Mouse (Mus musculus) midbrain, embryonic 12.5 days (tissue): ENCODE measurements at regions not wholly inside any gene's neighbourhood (a gene's known extent, or its start where the extent isn't known, plus 50 kb on each side); places are given as distances from the start of the nearest gene placed in this dataset.
A peak's percentile ranks its signal among the peaks of the same experiment; 100 is the strongest.

ENCODE experiments used
- ATAC-seq: fragments of 200-750 bp; cut with Nextera tagmentation; 2 replicates; pipeline ENCODE4 v1.8.0; 2017; ENCODE audit warnings: low read depth, moderate TSS enrichment, moderate library complexity; ENCODE audit not compliant: low FRiP score
- H3K27ac ChIP-seq: fragments of 300-500 bp; sonication (generic); replicated peaks from 2 replicates; pipeline ENCODE4 v1.5.1; 2016; ENCODE audit warnings: mild to moderate bottlenecking
- H3K27me3 ChIP-seq: fragments of 300-500 bp; sonication (generic); 2 replicates; pipeline ENCODE4 v1.6.1; 2016; ENCODE audit warnings: mild to moderate bottlenecking
- H3K36me3 ChIP-seq: fragments of 300-500 bp; sonication (generic); 2 replicates; pipeline ENCODE4 v1.6.1; 2016
- H3K4me1 ChIP-seq: fragments of 300-500 bp; sonication (generic); 2 replicates; pipeline ENCODE4 v1.6.1; 2016
- H3K4me2 ChIP-seq: fragments of 300-500 bp; sonication (generic); replicated peaks from 2 replicates; pipeline ENCODE4 v1.6.1; 2016; ENCODE audit warnings: mild to moderate bottlenecking, moderate library complexity
- H3K4me3 ChIP-seq: fragments of 300-500 bp; sonication (generic); 2 replicates; pipeline ENCODE4 v1.5.1; 2016; ENCODE audit warnings: mild to moderate bottlenecking
- H3K9ac ChIP-seq: fragments of 300-500 bp; sonication (generic); replicated peaks from 2 replicates; pipeline ENCODE4 v1.6.1; 2016; ENCODE audit warnings: mild to moderate bottlenecking, moderate library complexity
- H3K9me3 ChIP-seq: fragments of 300-500 bp; sonication (generic); 2 replicates; pipeline ENCODE4 v1.6.1; 2016; ENCODE audit warnings: mild to moderate bottlenecking
- WGBS: fragments of 180-500 bp; shearing (Covaris S2); methylation state at CpG from one replicate; pipeline ENCODE4 v1.1.7; 2016; 5-methylcytosine and 5-hydroxymethylcytosine counted together

DNA sequence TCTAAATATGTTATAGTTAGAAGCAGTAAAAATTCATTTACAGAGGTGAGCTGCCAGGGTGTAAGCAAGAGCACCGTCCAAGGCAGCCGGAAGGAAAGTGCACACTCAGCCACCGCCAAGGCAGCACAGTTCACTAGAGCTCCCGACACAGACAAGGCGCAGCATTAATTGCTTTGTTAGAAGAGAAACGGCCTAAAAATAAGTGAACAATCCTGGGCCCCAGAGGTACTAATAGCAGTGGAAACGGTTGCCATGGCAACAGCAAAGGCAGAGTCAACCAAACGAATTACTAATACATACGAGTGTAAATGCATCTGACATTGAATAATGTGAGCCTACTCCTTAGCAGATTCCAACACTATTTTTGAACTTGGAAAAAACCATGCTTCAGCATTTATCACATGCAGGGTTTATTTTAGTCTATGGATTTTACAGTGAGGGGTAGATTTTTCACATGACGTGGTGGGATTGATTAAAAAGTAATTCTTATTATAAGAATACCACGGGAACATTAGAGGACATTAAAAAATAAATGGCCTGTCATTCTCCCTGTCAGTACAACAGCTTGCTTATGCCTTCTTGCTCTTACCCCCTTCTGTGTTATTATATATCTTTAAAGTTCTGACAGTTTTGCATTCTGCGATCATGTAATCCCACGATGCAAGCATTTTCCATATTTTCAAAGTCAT, 62.5 kb downstream of the Cavin4 start:
- Histone ChIP-seq H3K9me3 (no peaks in the 10 kb centered on the region), H3K36me3 (no peaks in the 10 kb centered on the region), H3K4me2 (peak overlapping the region; percentile 25; the same call in 1 of the 2 replicates), H3K4me1 (peaks cover 9% of the 10 kb centered on the region), H3K27me3 (no peaks in the 10 kb centered on the region), H3K27ac (peak overlapping the region; percentile 68), H3K4me3 (no peak overlapping the region), H3K9ac (no peak overlapping the region)
- 41% methylated on average over 13 of the region's 13 CpGs for WGBS
- peak; percentile 89 for ATAC-seq

GRCm38 (mm10) chr4:48726349-48726835, 63.1 kb downstream of the Cavin4 start:
- no peak overlapping the region for H3K4me2 ChIP-seq
- H3K27ac ChIP-seq = peak overlapping the region; percentile 1; the same call in 1 of the 2 replicates
- H3K9me3 ChIP-seq = no peaks in the 10 kb centered on the region
- H3K4me1 ChIP-seq = peaks cover 9% of the 10 kb centered on the region
- H3K36me3 ChIP-seq = no peaks in the 10 kb centered on the region
- H3K9ac ChIP-seq = no peak overlapping the region
- no peaks in the 10 kb centered on the region for H3K27me3 ChIP-seq
- 81% methylated on average over 11 of the region's 11 CpGs for WGBS
- ATAC-seq = no peak
- no peak overlapping the region for H3K4me3 ChIP-seq

- Histone ChIP-seq H3K4me2 (no peak overlapping the region), H3K9me3 (no peaks in the 10 kb centered on the region), H3K4me1 (no peaks in the 10 kb centered on the region), H3K4me3 (no peak overlapping the region), H3K27ac (no peak overlapping the region), H3K27me3 (no peaks in the 10 kb centered on the region), H3K9ac (no peak overlapping the region), H3K36me3 (no peaks in the 10 kb centered on the region)
- WGBS = 76% methylated on average over 10 of the region's 10 CpGs
- ATAC-seq = no peak
Observed at GRCm38 (mm10) chr4:48734854-48735564, 71.7 kb downstream of the Cavin4 start.

DNA sequence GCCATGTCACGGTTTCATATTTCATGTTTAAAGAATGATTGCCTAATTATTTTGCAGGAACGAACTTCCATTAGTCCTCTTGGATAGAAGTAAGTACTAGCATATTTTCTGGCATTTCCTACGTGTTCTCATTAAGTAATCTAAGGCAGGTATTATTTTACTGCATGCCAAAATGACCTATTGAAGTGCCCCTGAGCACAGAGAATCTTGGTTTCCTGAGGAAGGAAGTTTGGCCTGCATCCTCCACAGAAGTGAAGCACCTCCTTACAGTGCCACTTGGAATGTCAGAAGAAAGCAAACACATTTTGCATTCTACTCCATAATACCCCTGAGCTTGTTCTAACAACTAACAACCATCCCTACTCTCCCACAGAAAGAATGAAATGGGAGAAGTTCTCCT, 82.9 kb downstream of the Cavin4 start:
- H3K4me3 ChIP-seq = no peak overlapping the region
- no peaks in the 10 kb centered on the region for H3K9me3 ChIP-seq
- 86% methylated on average over 3 of the region's 3 CpGs for WGBS
- no peaks in the 10 kb centered on the region for H3K4me1 ChIP-seq
- H3K27me3 ChIP-seq = no peaks in the 10 kb centered on the region
- no peak overlapping the region for H3K4me2 ChIP-seq
- no peak overlapping the region for H3K9ac ChIP-seq
- H3K27ac ChIP-seq = no peak overlapping the region
- no peaks in the 10 kb centered on the region for H3K36me3 ChIP-seq
- no peak for ATAC-seq

DNA sequence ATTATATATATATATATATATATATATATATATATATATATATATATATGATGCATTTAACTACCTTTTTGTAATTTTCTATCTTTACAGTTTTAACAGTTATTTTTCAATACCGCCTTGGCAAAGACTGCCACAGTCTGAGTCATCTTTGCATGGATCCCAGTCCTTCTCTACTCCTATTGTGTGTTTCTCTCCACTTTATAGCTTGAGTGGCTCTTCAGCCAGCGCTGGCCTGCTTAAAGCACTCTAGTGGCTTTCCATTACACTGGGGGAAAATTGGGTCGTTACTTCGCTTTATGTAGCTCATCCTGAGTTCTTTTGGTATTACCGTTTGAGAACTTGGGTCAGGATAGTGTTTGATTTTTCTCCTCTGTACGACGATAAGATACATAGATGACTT, 86.3 kb downstream of the Cavin4 start:
- H3K36me3 ChIP-seq = no peaks in the 10 kb centered on the region
- H3K4me1 ChIP-seq = no peaks in the 10 kb centered on the region
- H3K9ac ChIP-seq = no peak overlapping the region
- no peak overlapping the region for H3K4me2 ChIP-seq
- H3K4me3 ChIP-seq = no peak overlapping the region
- no peak for ATAC-seq
- no peaks in the 10 kb centered on the region for H3K9me3 ChIP-seq
- H3K27me3 ChIP-seq = no peaks in the 10 kb centered on the region
- no peak overlapping the region for H3K27ac ChIP-seq
- 85% methylated on average over 7 of the region's 7 CpGs for WGBS

- H3K36me3 ChIP-seq = no peaks in the 10 kb centered on the region
- no peaks in the 10 kb centered on the region for H3K4me1 ChIP-seq
- H3K4me3 ChIP-seq = no peak overlapping the region
- H3K27ac ChIP-seq = no peak overlapping the region
- no peaks in the 10 kb centered on the region for H3K27me3 ChIP-seq
- H3K9me3 ChIP-seq = no peaks in the 10 kb centered on the region
- no peak for ATAC-seq
- H3K9ac ChIP-seq = no peak overlapping the region
- H3K4me2 ChIP-seq = no peak overlapping the region
- 90% methylated on average over 5 of the region's 5 CpGs for WGBS
Observed at GRCm38 (mm10) chr4:48750087-48750486, 86.8 kb downstream of the Cavin4 start.

DNA sequence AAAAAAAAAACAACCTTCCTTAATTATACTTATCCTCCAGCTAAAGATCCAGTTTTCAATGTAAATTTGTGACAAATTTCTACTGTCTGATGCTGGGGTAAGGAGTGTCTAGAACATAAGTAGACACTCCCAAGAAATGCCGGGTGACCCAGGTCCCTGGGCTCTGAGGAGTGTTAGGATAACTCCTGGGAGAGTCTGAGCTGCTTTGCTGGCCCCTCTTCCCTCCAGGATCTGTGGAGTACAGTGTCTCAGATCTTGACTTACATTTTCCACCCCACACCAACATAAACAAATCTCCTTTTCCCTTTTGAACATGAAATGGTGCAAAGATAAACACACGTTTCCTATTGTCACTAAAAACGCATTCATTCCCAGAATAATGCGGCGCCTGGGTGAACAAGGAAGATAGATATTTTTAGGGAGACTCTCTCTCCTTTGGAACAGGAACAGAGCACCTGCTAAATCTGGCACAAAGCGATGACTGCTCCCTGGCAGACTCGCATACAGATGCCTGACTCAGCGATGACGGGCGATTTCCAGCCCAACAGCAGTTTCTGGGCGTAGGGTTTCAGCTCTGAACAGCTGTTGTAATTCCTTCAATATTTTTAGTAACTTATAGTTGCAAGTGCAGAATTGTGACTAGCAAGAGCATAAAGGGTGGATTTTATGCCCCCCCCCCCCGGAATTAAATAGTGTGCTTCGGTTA, 91.3 kb downstream of the Cavin4 start:
- Histone ChIP-seq H3K4me3 (no peak overlapping the region), H3K4me2 (no peak overlapping the region), H3K9me3 (no peaks in the 10 kb centered on the region), H3K36me3 (no peaks in the 10 kb centered on the region), H3K4me1 (no peaks in the 10 kb centered on the region), H3K27me3 (no peaks in the 10 kb centered on the region), H3K27ac (no peak overlapping the region), H3K9ac (no peak overlapping the region)
- 85% methylated on average over 13 of the region's 13 CpGs for WGBS
- ATAC-seq = no peak

GRCm38 (mm10) chr4:48760625-48761024, 97.3 kb downstream of the Cavin4 start:
- ATAC-seq = no peak

GRCm38 (mm10) chr4:48766458-48766857, 103.1 kb downstream of the Cavin4 start:
- ATAC-seq = no peak
- Histone ChIP-seq H3K9ac (no peak overlapping the region), H3K4me3 (no peak overlapping the region), H3K27me3 (no peaks in the 10 kb centered on the region), H3K36me3 (no peaks in the 10 kb centered on the region), H3K4me2 (no peak overlapping the region), H3K9me3 (no peaks in the 10 kb centered on the region), H3K4me1 (0 out of 2 replicates have a peak, but pooled peaks cover 2% of the 10 kb centered on the region), H3K27ac (no peak overlapping the region)
- 91% methylated on average over 1 of the region's 1 CpGs for WGBS

More at GRCm38 (mm10) chr4:48760625-48761024, 97.3 kb downstream of the Cavin4 start:
- H3K4me1 ChIP-seq = no peaks in the 10 kb centered on the region
- no peak overlapping the region for H3K9ac ChIP-seq
- H3K4me2 ChIP-seq = no peak overlapping the region
- H3K9me3 ChIP-seq = no peaks in the 10 kb centered on the region
- H3K4me3 ChIP-seq = no peak overlapping the region
- 85% methylated on average over 8 of the region's 8 CpGs for WGBS
- no peaks in the 10 kb centered on the region for H3K36me3 ChIP-seq
- H3K27ac ChIP-seq = no peak overlapping the region
- H3K27me3 ChIP-seq = no peaks in the 10 kb centered on the region

DNA sequence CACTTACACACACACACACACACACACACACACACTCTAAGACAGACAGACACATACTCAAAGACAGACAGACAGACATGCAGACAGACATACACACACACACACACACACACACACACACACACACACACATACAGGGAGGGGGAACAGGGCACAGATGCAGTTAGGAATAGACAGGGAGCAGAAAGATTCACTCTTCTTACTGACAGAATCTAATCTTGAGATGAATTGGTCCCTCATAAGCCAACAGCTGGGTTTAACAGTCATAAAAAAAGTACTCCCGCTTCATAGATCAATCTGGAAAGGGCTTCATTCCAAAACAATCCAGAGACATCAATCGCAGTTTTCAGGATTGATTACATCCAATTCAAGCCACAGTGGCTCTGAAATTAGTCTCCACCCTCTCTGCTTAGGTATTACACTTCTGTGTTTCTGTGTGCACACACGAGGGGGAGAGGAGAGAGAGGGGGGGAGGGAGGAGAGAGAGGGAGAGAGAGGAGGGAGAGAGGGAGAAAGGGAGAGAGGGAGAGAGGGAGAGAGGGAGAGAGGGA, 107.2 kb downstream of the Cavin4 start:
- no peaks in the 10 kb centered on the region for H3K9me3 ChIP-seq
- ATAC-seq = no peak
- 0 out of 2 replicates have a peak overlapping the region, but pooled peaks have one; percentile 30 for H3K27ac ChIP-seq
- H3K4me1 ChIP-seq = 0 out of 2 replicates have a peak, but pooled peaks cover 2% of the 10 kb centered on the region
- no peak overlapping the region for H3K4me2 ChIP-seq
- H3K36me3 ChIP-seq = no peaks in the 10 kb centered on the region
- WGBS = 69% methylated on average over 3 of the region's 3 CpGs
- no peak overlapping the region for H3K4me3 ChIP-seq
- H3K27me3 ChIP-seq = peaks cover 3% of the 10 kb centered on the region; the same call in 1 of the 2 replicates
- no peak overlapping the region for H3K9ac ChIP-seq

DNA sequence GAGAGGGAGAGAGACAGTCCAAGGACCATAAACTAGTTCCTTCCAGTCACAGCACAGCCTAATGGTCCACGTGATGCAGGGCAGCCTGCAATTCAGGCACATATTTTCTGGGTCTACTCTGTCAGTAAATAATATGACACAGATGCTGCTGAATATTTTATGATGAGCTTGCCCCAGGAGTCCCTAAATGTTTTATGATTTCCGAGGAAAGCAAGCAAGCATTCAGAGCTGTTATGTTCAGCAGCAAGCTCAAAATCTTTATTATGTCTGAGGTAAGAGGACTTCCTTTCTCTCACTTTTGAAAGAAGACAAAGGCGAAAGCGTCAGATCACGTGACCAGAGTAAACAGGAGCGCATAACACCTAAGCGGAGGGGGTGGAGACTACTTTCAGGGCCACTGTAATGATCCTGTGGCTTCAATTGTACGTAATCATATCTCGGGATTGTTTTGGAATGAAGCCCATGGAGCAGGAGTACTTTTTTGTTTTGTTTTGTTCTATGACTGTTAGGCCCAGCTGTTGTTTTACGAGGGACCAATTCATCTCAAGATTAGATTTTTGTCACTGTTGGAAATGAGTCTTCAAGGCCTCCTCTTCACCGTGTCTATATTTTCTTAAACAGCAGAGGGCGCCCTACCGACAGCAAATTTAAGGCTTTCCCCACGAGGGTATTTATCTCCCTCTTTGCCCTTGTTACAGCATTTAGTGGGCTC, 107.8 kb downstream of the Cavin4 start:
- Histone ChIP-seq H3K36me3 (no peaks in the 10 kb centered on the region), H3K4me1 (0 out of 2 replicates have a peak, but pooled peaks cover 2% of the 10 kb centered on the region), H3K9me3 (no peaks in the 10 kb centered on the region), H3K4me2 (no peak overlapping the region), H3K27ac (0 out of 2 replicates have a peak overlapping the region, but pooled peaks have one; percentile 30), H3K27me3 (peaks cover 3% of the 10 kb centered on the region; the same call in 1 of the 2 replicates), H3K9ac (no peak overlapping the region), H3K4me3 (no peak overlapping the region)
- peak; percentile 72 for ATAC-seq
- WGBS = 43% methylated on average over 14 of the region's 14 CpGs
